In genomic region chr1:192405136-192405535, GRCm38 (mm10) we compare ENCODE assay signal across 26 mouse cellular contexts.
"Had no signal": no experiment of that assay in that cellular context is flagged by ENCODE, and none has a peak within 500 bp of the region (broad histone marks: within the 10 kb centered on the region; RNA-seq: fewer than 3 reads in every experiment).

No protein-coding gene starts in this region.

- ATAC-seq: forebrain, embryonic 16.5 days; hindbrain, embryonic 16.5 days; inflammation-experienced regulatory T-cells, adult 6 months; intestine, embryonic 15.5 days; intestine, postnatal 0 days; liver, postnatal 0 days had no signal

- DNase-seq: gastrocnemius, adult 2 months; gastrocnemius, postnatal 10 days; gastrocnemius, postnatal 25 days; heart, adult 2 months; heart, postnatal 14 days; heart, postnatal 4 days; liver; liver, embryonic 13.5 days; liver, postnatal 0 days had no signal

- H3K4me2 ChIP-seq: heart, embryonic 11.5 days; heart, embryonic 13.5 days; heart, embryonic 15.5 days; hindbrain, embryonic 12.5 days; hindbrain, embryonic 14.5 days; intestine, embryonic 15.5 days; limb, embryonic 12.5 days; liver, embryonic 11.5 days; liver, embryonic 13.5 days; liver, embryonic 15.5 days had no signal

- H3K36me3 ChIP-seq: heart, embryonic 13.5 days; heart, embryonic 15.5 days; hindbrain, embryonic 10.5 days; hindbrain, embryonic 12.5 days; intestine, embryonic 15.5 days; limb, embryonic 10.5 days; limb, embryonic 12.5 days; liver, embryonic 13.5 days; liver, embryonic 15.5 days had no signal

- H3K4me3 ChIP-seq: gastrocnemius, adult 2 months; heart, adult 2 months; heart, embryonic 13.5 days; heart, embryonic 15.5 days; hindbrain, embryonic 10.5 days; hindbrain, embryonic 12.5 days; intestine, embryonic 15.5 days; layer of hippocampus, adult 2 months; left cerebral cortex, adult 2 months; limb, embryonic 10.5 days; limb, embryonic 12.5 days; liver, embryonic 13.5 days; liver, embryonic 15.5 days had no signal

- H3K27ac ChIP-seq: gastrocnemius, adult 2 months; heart, adult 2 months; heart, embryonic 13.5 days; heart, embryonic 15.5 days; hindbrain, embryonic 10.5 days; hindbrain, embryonic 12.5 days; hindbrain, embryonic 14.5 days; intestine, embryonic 15.5 days; layer of hippocampus, adult 2 months; left cerebral cortex, adult 2 months; limb, embryonic 10.5 days; limb, embryonic 12.5 days; liver, embryonic 13.5 days; liver, embryonic 15.5 days had no signal

- H3K9me3 ChIP-seq: heart, embryonic 13.5 days; heart, embryonic 15.5 days; hindbrain, embryonic 10.5 days; hindbrain, embryonic 12.5 days; intestine, embryonic 15.5 days; limb, embryonic 10.5 days; limb, embryonic 12.5 days; liver, embryonic 13.5 days; liver, embryonic 15.5 days had no signal

- H3K9ac ChIP-seq: heart, embryonic 13.5 days; heart, embryonic 15.5 days; hindbrain, embryonic 12.5 days; hindbrain, embryonic 14.5 days; intestine, embryonic 15.5 days; limb, embryonic 12.5 days; liver, embryonic 13.5 days; liver, embryonic 15.5 days; liver, postnatal 0 days had no signal

- H3K27me3 ChIP-seq: heart, embryonic 13.5 days; heart, embryonic 15.5 days; hindbrain, embryonic 12.5 days; intestine, embryonic 15.5 days; limb, embryonic 12.5 days; liver, embryonic 13.5 days had no signal

- H3K4me1 ChIP-seq: heart, embryonic 13.5 days; heart, embryonic 15.5 days; hindbrain, embryonic 10.5 days; hindbrain, embryonic 12.5 days; intestine, embryonic 15.5 days; limb, embryonic 10.5 days; limb, embryonic 12.5 days; liver, embryonic 13.5 days; liver, embryonic 15.5 days had no signal
